Comparison of ENCODE assay signal across 20 mouse cellular contexts in genomic region chr6:67896495-67896894, GRCm38 (mm10).
DNase-seq lines count a peak whose midpoint lies in the region; TF ChIP-seq lines count a peak whose summit lies in the region.
"Had no signal": no experiment of that assay in that cellular context is flagged by ENCODE, and none has a peak within 500 bp of the region (broad histone marks: within the 10 kb centered on the region; RNA-seq: fewer than 3 reads in every experiment).

No protein-coding gene starts in this region.

- H3K36me3 ChIP-seq in CH12.LX (replicated peaks in 1 of 2; ENCODE audit: control insufficient read depth in 1 of 2, insufficient read depth in 1 of 2, low read length in 1 of 2), result no peaks in the 10 kb centered on the region
- H3K36me3 ChIP-seq: embryonic facial prominence, embryonic 13.5 days; embryonic facial prominence, embryonic 15.5 days; forebrain, embryonic 10.5 days; forebrain, embryonic 12.5 days had no signal

- H3K9me3 ChIP-seq in CH12.LX (replicated peaks; ENCODE audit: low read length), result no peaks in the 10 kb centered on the region
- H3K9me3 ChIP-seq: embryonic facial prominence, embryonic 13.5 days; embryonic facial prominence, embryonic 15.5 days; forebrain, embryonic 10.5 days; forebrain, embryonic 12.5 days had no signal

- no peak overlapping the region for H3K4me2 ChIP-seq in CH12.LX (ENCODE audit: insufficient read depth, low read depth, poor library complexity, severe bottlenecking)
- H3K4me2 ChIP-seq: embryonic facial prominence, embryonic 13.5 days; embryonic facial prominence, embryonic 15.5 days; forebrain, embryonic 12.5 days had no signal

- TF ChIP-seq EP300 in CH12.LX (IDR thresholded peaks at IDR 0.05; ENCODE audit: low read length), result peak; percentile 61

- H3K27me3 ChIP-seq in CH12.LX (replicated peaks), result no peaks in the 10 kb centered on the region
- H3K27me3 ChIP-seq: embryonic facial prominence, embryonic 13.5 days; embryonic facial prominence, embryonic 15.5 days; forebrain, embryonic 12.5 days had no signal

- H3K4me1 ChIP-seq in CH12.LX (ENCODE audit: control insufficient read depth in 1 of 2, insufficient read depth in 2 of 2), result peaks cover 4 to 26% of the 10 kb centered on the region in 2 experiments; a peak in 3 of 4 replicates
- H3K4me1 ChIP-seq: embryonic facial prominence, embryonic 13.5 days; embryonic facial prominence, embryonic 15.5 days; forebrain, embryonic 10.5 days; forebrain, embryonic 12.5 days had no signal

- in situ Hi-C loops in CH12.LX (cut with MboI; ENCODE audit: low pct_ligation_motif_present, low pct_unique_long_range_greater_than_20kb, low sequenced_read_pairs), result no loop called here

- no peak overlapping the region for H3K9ac ChIP-seq in CH12.LX (ENCODE audit: insufficient read depth, low read depth)
- H3K9ac ChIP-seq: embryonic facial prominence, embryonic 13.5 days; embryonic facial prominence, embryonic 15.5 days; forebrain, embryonic 12.5 days had no signal

- no peak overlapping the region for H3K4me3 ChIP-seq in CH12.LX (replicated peaks in 1 of 3; ENCODE audit: low read depth in 2 of 3, low read length in 2 of 3, poor library complexity in 1 of 3)
- H3K4me3 ChIP-seq: embryonic facial prominence, embryonic 13.5 days; embryonic facial prominence, embryonic 15.5 days; erythroblast, embryonic 14.5 days; forebrain, embryonic 10.5 days; forebrain, embryonic 12.5 days had no signal

- dilution Hi-C loops in CH12.LX (cut with MboI; ENCODE audit: extremely low pct_ligation_motif_present, extremely low pct_unique_long_range_greater_than_20kb, low sequenced_read_pairs), result no loop called here

- no peak for TF ChIP-seq RAD21 in CH12.LX (IDR thresholded peaks at IDR 0.05; ENCODE audit: low read depth, low read length)

- peak; percentile 41 to 43 for DNase-seq in spleen, postnatal 36 days (ENCODE audit: low spot score in 2 of 2)
- DNase-seq in spleen, postnatal 4 days (ENCODE audit: low spot score in 2 of 2), result no peak
- peak; percentile 60 for DNase-seq in CH12.LX (ENCODE audit: extremely low read depth)
- DNase-seq in heart, adult 18-20 months, result no peak
- no peak for DNase-seq in ovary, postnatal 14 days (ENCODE audit: low spot score)
- DNase-seq: adrenal gland, adult 2 months; adrenal gland, postnatal 10 days; adrenal gland, postnatal 25 days; cerebellum, adult 11 months; cerebellum, adult 18-20 months; cerebellum, adult 8-10 months; cerebellum, adult 9-11 months; cerebellum, postnatal 14 days; cerebellum, postnatal 36 days; embryo, embryonic 11 days had no signal

- TF ChIP-seq POLR2A in CH12.LX (IDR thresholded peaks at IDR 0.05; ENCODE audit: low read depth, low read length), result no peak

- no peaks in the 10 kb centered on the region for H3K79me2 ChIP-seq in CH12.LX (replicated peaks; ENCODE audit: control insufficient read depth, extremely low read depth, insufficient read depth, poor library complexity, severe bottlenecking)

- no peak for TF ChIP-seq CTCF in CH12.LX (conservative IDR thresholded peaks at IDR 0.05 in 1 of 2, IDR thresholded peaks at IDR 0.05 in 1 of 2; ENCODE audit: low read depth in 2 of 2, low read length in 2 of 2)

- H3K27ac ChIP-seq in CH12.LX (ENCODE audit: insufficient read depth, low read depth), result no peak overlapping the region
- H3K27ac ChIP-seq: embryonic facial prominence, embryonic 13.5 days; embryonic facial prominence, embryonic 15.5 days; forebrain, embryonic 10.5 days; forebrain, embryonic 12.5 days had no signal

TF ChIP-seq in CH12.LX, 34 proteins besides CTCF, POLR2A, EP300 and RAD21:
- TF ChIP-seq ZKSCAN1 (IDR thresholded peaks at IDR 0.05; ENCODE audit: borderline replicate concordance, low read depth, low read length) (no peak), IRF4 (IDR thresholded peaks at IDR 0.05; ENCODE audit: low read depth, low read length) (peak; percentile 58; the same call in 1 of the 2 replicates), JUN (IDR thresholded peaks at IDR 0.05; ENCODE audit: insufficient read depth, low read depth, low read length) (0 out of 2 replicates have a peak, but pooled peaks have one; percentile 7)

Comparison
In these comparisons a context has a peak if more than half of its experiments do, and no peak if none do; other contexts are left out.
1. DNase-seq: peak in spleen, postnatal 36 days (2 of 2) and CH12.LX (single experiment); none in spleen, postnatal 4 days (0 of 2), heart, adult 18-20 months (0 of 2) and ovary, postnatal 14 days (single experiment).